21 mouse cellular contexts compared by ENCODE assay signal in genomic region chr2:174302526-174302925, GRCm38 (mm10). TPM values are rescaled to one million over a fixed set of nuclear protein-coding genes. Genes with fewer than 3 reads are reported as not detected.
DNase-seq lines count a peak whose midpoint lies in the region; ATAC-seq and TF ChIP-seq lines count a peak whose summit lies in the region.
"Had no signal": no experiment of that assay in that cellular context is flagged by ENCODE, and none has a peak within 500 bp of the region (broad histone marks: within the 10 kb centered on the region; RNA-seq: fewer than 3 reads in every experiment).

No protein-coding gene starts in this region.

- H3K36me3 ChIP-seq in forebrain, embryonic 11.5 days (ENCODE audit: control insufficient read depth, insufficient read depth, low read length) = no peaks in the 10 kb centered on the region
- no peaks in the 10 kb centered on the region for H3K36me3 ChIP-seq in forebrain, embryonic 16.5 days (ENCODE audit: control insufficient read depth, insufficient read depth)
- peaks cover 25% of the 10 kb centered on the region for H3K36me3 ChIP-seq in hindbrain, embryonic 10.5 days
- no peaks in the 10 kb centered on the region for H3K36me3 ChIP-seq in hindbrain, embryonic 14.5 days (replicated peaks; ENCODE audit: control insufficient read depth, insufficient read depth)
- peaks cover 34% of the 10 kb centered on the region for H3K36me3 ChIP-seq in embryonic facial prominence, embryonic 10.5 days (replicated peaks)
- H3K36me3 ChIP-seq in myocyte (ENCODE audit: control insufficient read depth, insufficient read depth) = no peaks in the 10 kb centered on the region
- H3K36me3 ChIP-seq: heart, embryonic 13.5 days had no signal

- WGBS in forebrain, embryonic 11.5 days = 32% methylated on average over 6 of the region's 6 CpGs
- WGBS in forebrain, embryonic 16.5 days = 21% methylated on average over 6 of the region's 6 CpGs
- WGBS in hindbrain, embryonic 10.5 days = 40% methylated on average over 6 of the region's 6 CpGs
- WGBS in hindbrain, embryonic 14.5 days = 37% methylated on average over 6 of the region's 6 CpGs
- 34% methylated on average over 6 of the region's 6 CpGs for WGBS in embryonic facial prominence, embryonic 10.5 days

- peaks cover 4% of the 10 kb centered on the region; the same call in 1 of the 2 replicates for H3K4me1 ChIP-seq in forebrain, embryonic 11.5 days (replicated peaks; ENCODE audit: control insufficient read depth, insufficient read depth, low read length)
- peaks cover 20% of the 10 kb centered on the region for H3K4me1 ChIP-seq in forebrain, embryonic 16.5 days (replicated peaks; ENCODE audit: control insufficient read depth, insufficient read depth, low read length)
- H3K4me1 ChIP-seq in hindbrain, embryonic 10.5 days (replicated peaks) = peaks cover 51% of the 10 kb centered on the region
- no peaks in the 10 kb centered on the region; the same call in 1 of the 2 replicates for H3K4me1 ChIP-seq in hindbrain, embryonic 14.5 days (replicated peaks; ENCODE audit: control insufficient read depth, insufficient read depth, low read length)
- H3K4me1 ChIP-seq in embryonic facial prominence, embryonic 10.5 days = peaks cover 48% of the 10 kb centered on the region

- H3K9me3 ChIP-seq in forebrain, embryonic 11.5 days (ENCODE audit: control insufficient read depth, low read length) = peaks cover 21% of the 10 kb centered on the region
- H3K9me3 ChIP-seq in forebrain, embryonic 16.5 days (ENCODE audit: control insufficient read depth, low read length) = peaks cover 31% of the 10 kb centered on the region
- H3K9me3 ChIP-seq in hindbrain, embryonic 10.5 days = peaks cover 34% of the 10 kb centered on the region
- H3K9me3 ChIP-seq in hindbrain, embryonic 14.5 days (ENCODE audit: control insufficient read depth, low read length) = peaks cover 35% of the 10 kb centered on the region
- peaks cover 36% of the 10 kb centered on the region for H3K9me3 ChIP-seq in embryonic facial prominence, embryonic 10.5 days

- no peaks in the 10 kb centered on the region for H3K79me2 ChIP-seq in myocyte (ENCODE audit: control insufficient read depth, insufficient read depth)

- peaks cover 28% of the 10 kb centered on the region for H3K27me3 ChIP-seq in forebrain, embryonic 11.5 days (ENCODE audit: control insufficient read depth, insufficient read depth, low read length)
- peaks cover 22% of the 10 kb centered on the region for H3K27me3 ChIP-seq in forebrain, embryonic 16.5 days (replicated peaks; ENCODE audit: control insufficient read depth, insufficient read depth, low read length)
- peaks cover 42% of the 10 kb centered on the region for H3K27me3 ChIP-seq in hindbrain, embryonic 10.5 days (ENCODE audit: insufficient read depth, poor library complexity, severe bottlenecking)
- peaks cover 36% of the 10 kb centered on the region for H3K27me3 ChIP-seq in hindbrain, embryonic 14.5 days (ENCODE audit: control insufficient read depth, insufficient read depth, low read length)
- H3K27me3 ChIP-seq in embryonic facial prominence, embryonic 10.5 days (replicated peaks; ENCODE audit: low read depth, poor library complexity, severe bottlenecking) = peaks cover 36% of the 10 kb centered on the region
- H3K27me3 ChIP-seq in myocyte (ENCODE audit: control insufficient read depth, insufficient read depth, insufficient read length) = peaks cover 26% of the 10 kb centered on the region
- H3K27me3 ChIP-seq: CH12.LX, Patski had no signal

- H3K9ac ChIP-seq in forebrain, embryonic 11.5 days (ENCODE audit: low read length) = no peak overlapping the region
- H3K9ac ChIP-seq in forebrain, embryonic 16.5 days (replicated peaks; ENCODE audit: low read depth, low read length) = no peak overlapping the region
- no peak overlapping the region for H3K9ac ChIP-seq in hindbrain, embryonic 14.5 days
- H3K9ac ChIP-seq: embryonic facial prominence, embryonic 13.5 days; heart, embryonic 13.5 days; hindbrain, embryonic 13.5 days; intestine, embryonic 15.5 days had no signal

- no peak overlapping the region for H3K27ac ChIP-seq in forebrain, embryonic 11.5 days (ENCODE audit: low read depth, low read length)
- no peak overlapping the region for H3K27ac ChIP-seq in forebrain, embryonic 16.5 days (ENCODE audit: low read length)
- H3K27ac ChIP-seq in hindbrain, embryonic 10.5 days = 0 out of 2 replicates have a peak overlapping the region, but pooled peaks have one; percentile 35
- no peak overlapping the region for H3K27ac ChIP-seq in hindbrain, embryonic 14.5 days
- no peak overlapping the region for H3K27ac ChIP-seq in embryonic facial prominence, embryonic 10.5 days (replicated peaks)
- H3K27ac ChIP-seq: embryonic facial prominence, embryonic 13.5 days; heart, adult 2 months; heart, embryonic 13.5 days; hindbrain, embryonic 13.5 days; intestine, embryonic 15.5 days had no signal

- H3ac ChIP-seq in myocyte (ENCODE audit: control insufficient read depth, insufficient read length) = no peak overlapping the region

- peak; percentile 51 for DNase-seq in forebrain, embryonic 11.5 days (ENCODE audit: low spot score)
- DNase-seq in hindbrain, embryonic 10.5 days (ENCODE audit: low spot score) = peak; percentile 36
- no peak for DNase-seq in hindbrain, embryonic 14.5 days (ENCODE audit: low spot score)
- peak; percentile 27 for DNase-seq in embryonic facial prominence, embryonic 10.5 days (ENCODE audit: low spot score)
- no peak for DNase-seq in frontal cortex, postnatal 14 days (ENCODE audit: low spot score in 2 of 2)
- DNase-seq: adrenal gland, postnatal 14 days; cerebellum, adult 18-20 months; cerebellum, adult 9-11 months; cerebellum, postnatal 36 days; heart, postnatal 4 days; kidney, adult 2 months had no signal

- H3K4me2 ChIP-seq in forebrain, embryonic 11.5 days (ENCODE audit: low read depth, low read length, severe bottlenecking) = no peak overlapping the region
- no peak overlapping the region for H3K4me2 ChIP-seq in forebrain, embryonic 16.5 days (ENCODE audit: low read length)
- no peak overlapping the region for H3K4me2 ChIP-seq in hindbrain, embryonic 14.5 days (replicated peaks)
- H3K4me2 ChIP-seq in myocyte (ENCODE audit: low read depth) = peak overlapping the region; percentile 52
- H3K4me2 ChIP-seq: embryonic facial prominence, embryonic 13.5 days; heart, embryonic 13.5 days; hindbrain, embryonic 13.5 days; intestine, embryonic 15.5 days had no signal

- no peak for ATAC-seq in forebrain, embryonic 11.5 days (replicated peaks; ENCODE audit: low FRiP score)
- ATAC-seq in forebrain, embryonic 16.5 days = no peak
- ATAC-seq in hindbrain, embryonic 14.5 days (ENCODE audit: low FRiP score) = no peak
- ATAC-seq: activated CD4-positive, CD25-positive, alpha-beta regulatory T cell, adult 4 months; intestine, embryonic 15.5 days; Patski had no signal

- H3K4me3 ChIP-seq in forebrain, embryonic 11.5 days (ENCODE audit: low read depth, low read length) = no peak overlapping the region
- H3K4me3 ChIP-seq in forebrain, embryonic 16.5 days (replicated peaks; ENCODE audit: low read length) = no peak overlapping the region
- H3K4me3 ChIP-seq in hindbrain, embryonic 10.5 days = no peak overlapping the region
- no peak overlapping the region for H3K4me3 ChIP-seq in hindbrain, embryonic 14.5 days (replicated peaks; ENCODE audit: low read length)
- no peak overlapping the region for H3K4me3 ChIP-seq in embryonic facial prominence, embryonic 10.5 days
- H3K4me3 ChIP-seq in myocyte = no peak overlapping the region
- H3K4me3 ChIP-seq: embryonic facial prominence, embryonic 13.5 days; heart, adult 2 months; heart, embryonic 13.5 days; hindbrain, embryonic 13.5 days; intestine, embryonic 15.5 days had no signal

- no peak for TF ChIP-seq POLR2A in myocyte (IDR thresholded peaks at IDR 0.05; ENCODE audit: insufficient read length, low read depth)

TF ChIP-seq in myocyte, 11 proteins besides CTCF, POLR2A, EP300 and RAD21:
- TF ChIP-seq POLR2AphosphoS2 (IDR thresholded peaks at IDR 0.05; ENCODE audit: insufficient read length, low read depth) = no peak
- TF ChIP-seq TCF3 (IDR thresholded peaks at IDR 0.05; ENCODE audit: insufficient read length, low read depth) = no peak
- TF ChIP-seq USF1 (IDR thresholded peaks at IDR 0.05; ENCODE audit: low read depth) = no peak
- no peak for TF ChIP-seq MYOG (IDR thresholded peaks at IDR 0.05; ENCODE audit: control insufficient read depth in 1 of 3, insufficient read depth in 1 of 3, insufficient read length in 2 of 3, low read depth in 2 of 3)
- no peak for TF ChIP-seq MAX (IDR thresholded peaks at IDR 0.05; ENCODE audit: low read depth)
- no peak for TF ChIP-seq CEBPB (IDR thresholded peaks at IDR 0.05; ENCODE audit: insufficient read depth, poor library complexity, severe bottlenecking)
- TF ChIP-seq MYOD1 (IDR thresholded peaks at IDR 0.05; ENCODE audit: control insufficient read depth in 1 of 3, insufficient read length in 2 of 3, low read depth in 2 of 3) = no peak
- TF ChIP-seq E2F4 (IDR thresholded peaks at IDR 0.05; ENCODE audit: insufficient read depth) = no peak
- TF ChIP-seq TCF12 (IDR thresholded peaks at IDR 0.05; ENCODE audit: insufficient read depth, poor library complexity, severe bottlenecking) = no peak
- TF ChIP-seq SRF (IDR thresholded peaks at IDR 0.05; ENCODE audit: control insufficient read depth, insufficient read length, low read depth) = no peak
- no peak for TF ChIP-seq REST (IDR thresholded peaks at IDR 0.05; ENCODE audit: insufficient read depth, insufficient read length)

RNA-seq across cellular contexts. Expression of gene Gnas, which starts 18.4 kb away (rescaled TPM):
- polyA plus RNA-seq in forebrain, embryonic 11.5 days (2014; fragmentation: Nextera tagmentation; extraction: Ambion mirVana) = 1,123 and 1,194 TPM in 2 replicates
- 1,187 and 1,213 TPM in 2 replicates for polyA plus RNA-seq in forebrain, embryonic 16.5 days (2015; fragmentation: Nextera tagmentation; extraction: Ambion mirVana)
- 1,166 and 1,270 TPM in 2 replicates for polyA plus RNA-seq in hindbrain, embryonic 10.5 days (2016; fragmentation: Nextera tagmentation; extraction: Ambion mirVana)
- polyA plus RNA-seq in hindbrain, embryonic 14.5 days (2014; fragmentation: Nextera tagmentation; extraction: Ambion mirVana) = 1,800 and 1,897 TPM in 2 replicates
- polyA plus RNA-seq in embryonic facial prominence, embryonic 10.5 days (2016; fragmentation: Nextera tagmentation; extraction: Ambion mirVana) = 1,270 and 1,303 TPM in 2 replicates
- polyA plus RNA-seq in myocyte (2012; fragmentation: generic; extraction: Trizol) = 1,706 TPM

RNA-seq across cellular contexts. Expression of gene Gm20721, which starts 44.0 kb away (rescaled TPM):
- polyA plus RNA-seq in forebrain, embryonic 11.5 days (2014; fragmentation: Nextera tagmentation; extraction: Ambion mirVana) = 6.5 and 7.3 TPM in 2 replicates
- 11.4 and 13.5 TPM in 2 replicates for polyA plus RNA-seq in forebrain, embryonic 16.5 days (2015; fragmentation: Nextera tagmentation; extraction: Ambion mirVana)
- 10.5 and 13.1 TPM in 2 replicates for polyA plus RNA-seq in hindbrain, embryonic 10.5 days (2016; fragmentation: Nextera tagmentation; extraction: Ambion mirVana)
- polyA plus RNA-seq in hindbrain, embryonic 14.5 days (2014; fragmentation: Nextera tagmentation; extraction: Ambion mirVana) = 8.6 and 10.9 TPM in 2 replicates
- 11.9 and 14.6 TPM in 2 replicates for polyA plus RNA-seq in embryonic facial prominence, embryonic 10.5 days (2016; fragmentation: Nextera tagmentation; extraction: Ambion mirVana)
- 9.7 TPM for polyA plus RNA-seq in myocyte (2012; fragmentation: generic; extraction: Trizol)
- polyA plus RNA-seq: heart, adult 2 months; kidney, adult 2 months had no signal

Comparison
In these comparisons a context has a peak if more than half of its experiments do, and no peak if none do; other contexts are left out.
1. DNase-seq: peak in forebrain, embryonic 11.5 days (single experiment), hindbrain, embryonic 10.5 days (single experiment) and embryonic facial prominence, embryonic 10.5 days (single experiment); none in hindbrain, embryonic 14.5 days (single experiment) and frontal cortex, postnatal 14 days (0 of 2).